Mouse (Mus musculus): ENCODE data around the gene Gm3139.
"Not testable (repeated sequence)": the region's sequence is repeated elsewhere in the genome, so short reads cannot be mapped to it uniquely, and the experiment has no call there.

Gm3139 gene

GRCm38 (mm10) chr5:94525987-94526386 is at the start of gene Gm3139:
Gene Gm3139 (plus strand): TSS chr5:94526287.
- DNase-seq (ENCODE audit: low read depth in 2 of 2, low spot score in 2 of 2): not testable (repeated sequence)
